Mouse (Mus musculus) urinary bladder, postnatal 36 days (tissue): Measurements from ENCODE around the gene C77080.

Experiments
- DNase-seq, 2 experiments: peaks; one replicate each; pipeline ENCODE4 v3.0.0; 2022; ENCODE audit warnings: low spot score in 2 of 2, mixed read lengths in 1 of 2

Gene C77080

GRCm38 (mm10) chr4:129268698-129269097 is 7.5 kb upstream of the C77080 start:
- DNase-seq, result no peak

GRCm38 (mm10) chr4:129266821-129267220 is 5.6 kb upstream of the C77080 start:
- DNase-seq, result no peak

GRCm38 (mm10) chr4:129266191-129266590 is 5.0 kb upstream of the C77080 start:
- no peak for DNase-seq

GRCm38 (mm10) chr4:129263225-129264021 is 2.2 kb upstream of the C77080 start:
- peak in 1 of 2 experiments; percentile 63 for DNase-seq

- DNase-seq, result no peak
Observed at GRCm38 (mm10) chr4:129260678-129261077, 526 bp downstream of the C77080 start.

- no peak for DNase-seq
Observed at GRCm38 (mm10) chr4:129259101-129259500, 2.1 kb downstream of the C77080 start.

- no peak for DNase-seq
Observed at GRCm38 (mm10) chr4:129256450-129257380, 4.5 kb downstream of the C77080 start.

- no peak for DNase-seq
Observed at GRCm38 (mm10) chr4:129254571-129254970, 6.6 kb downstream of the C77080 start.

- DNase-seq, result no peak
Observed at GRCm38 (mm10) chr4:129252492-129252891, 8.7 kb downstream of the C77080 start.

GRCm38 (mm10) chr4:129251482-129252125 is 9.6 kb downstream of the C77080 start:
- no peak for DNase-seq

GRCm38 (mm10) chr4:129250759-129251481 is 10.3 kb downstream of the C77080 start:
- no peak for DNase-seq

GRCm38 (mm10) chr4:129249288-129249687 is 11.9 kb downstream of the C77080 start:
- no peak for DNase-seq

GRCm38 (mm10) chr4:129248243-129248767 is 12.9 kb downstream of the C77080 start:
- DNase-seq, result no peak

GRCm38 (mm10) chr4:129247381-129248242 is 13.6 kb downstream of the C77080 start:
- DNase-seq, result no peak

- no peak for DNase-seq
Observed at GRCm38 (mm10) chr4:129246360-129247301, 14.6 kb downstream of the C77080 start.

- DNase-seq, result no peak
Observed at GRCm38 (mm10) chr4:129244802-129245201, 16.4 kb downstream of the C77080 start.

- DNase-seq, result no peak
Observed at GRCm38 (mm10) chr4:129242761-129243160, 18.4 kb downstream of the C77080 start.

GRCm38 (mm10) chr4:129242327-129242726 is 18.9 kb downstream of the C77080 start:
- DNase-seq, result no peak

- no peak for DNase-seq
Observed at GRCm38 (mm10) chr4:129241898-129242297, 19.3 kb downstream of the C77080 start.
